Mouse (Mus musculus) neural tube, postnatal 0 days (tissue): ENCODE measurements around the gene Gm13124. TPM values are rescaled to one million over a fixed set of nuclear protein-coding genes. Genes with fewer than 3 reads are reported as not detected.

Source experiments
- polyA plus RNA-seq: library from polyadenylated mRNA; unstranded; fragments of >200 nt; fragmentation: Nextera tagmentation; extraction: Ambion mirVana; gene quantifications from 2 replicates; pipeline ENCODE4 v1.2.1, GENCODE M21; 2015

The Gm13124 gene
- not detected in 2 replicates for polyA plus RNA-seq

DNA sequence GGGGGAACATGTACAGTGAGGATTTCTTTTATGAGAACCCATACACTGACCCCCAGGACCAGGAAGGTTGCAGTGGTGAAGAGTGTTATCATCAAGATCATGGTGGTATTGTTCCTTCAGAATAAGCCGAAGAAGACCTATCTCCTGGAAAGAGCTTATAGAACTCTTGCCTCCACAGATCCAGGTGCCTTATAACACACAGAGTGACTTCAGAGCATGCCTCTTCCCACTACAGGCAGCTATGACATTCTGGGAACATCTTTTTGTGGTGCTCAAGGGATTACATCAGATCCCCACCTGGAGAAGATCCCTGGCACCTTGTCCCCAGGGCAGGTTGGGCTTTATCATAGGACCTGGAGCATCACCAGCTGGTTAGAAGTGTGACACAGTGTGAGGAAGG is at the start of gene Gm13124:
Gene Gm13124, minus strand, starts transcription at position 101 of the 400 bp plus-strand sequence.

DNA sequence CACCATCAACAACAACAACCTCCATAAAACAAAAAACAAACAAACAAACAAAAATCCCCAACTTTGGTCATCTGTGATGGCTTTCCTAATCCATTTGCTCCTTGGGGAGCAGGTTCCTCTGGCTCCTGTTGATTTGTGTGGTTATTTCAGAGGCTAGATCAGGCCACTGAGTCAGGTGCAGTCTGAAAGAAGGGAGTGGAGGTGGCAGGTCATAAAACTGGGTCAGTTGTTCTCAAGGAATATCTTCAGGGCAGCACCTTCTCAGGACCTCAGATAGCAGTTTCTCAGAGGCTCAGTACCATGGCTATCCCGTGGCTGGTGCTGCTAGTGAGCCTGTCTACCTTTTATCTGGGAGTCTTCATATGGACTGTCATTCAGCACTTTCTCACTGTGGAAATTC is 48.5 kb upstream of the Gm13124 start, which contains the start of gene Aadacl4:
Gene Aadacl4, plus strand, starts transcription at position 301 of the 400 bp plus-strand sequence.

DNA sequence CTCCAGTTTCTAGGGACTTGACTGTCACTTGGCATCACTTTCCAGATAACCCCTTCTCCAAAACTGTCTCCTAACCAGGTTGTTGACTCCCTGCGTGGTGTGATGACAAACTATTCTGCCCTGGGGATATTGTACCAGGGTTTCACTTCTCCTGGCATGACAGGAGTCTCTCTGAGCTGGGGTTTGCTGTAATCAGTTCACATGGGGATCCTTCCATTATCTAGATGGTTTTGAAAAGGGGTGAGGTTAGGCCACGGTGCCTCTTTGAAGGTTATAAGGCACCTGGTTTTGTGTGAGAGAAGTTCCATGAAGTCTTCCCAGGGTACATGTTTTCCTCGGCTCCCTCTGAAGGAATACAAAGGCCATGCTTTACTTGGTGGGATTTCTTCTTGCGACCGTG is 45.4 kb downstream of the Gm13124 start, which contains the start of gene 9430007A20Rik:
Gene 9430007A20Rik, plus strand, starts transcription at position 301 of the 400 bp plus-strand sequence.

Other genes starting within 250 kb of the Gm13124 start
- gene Gm13128, start 234.9 kb downstream of the Gm13124 start, polyA plus RNA-seq, result not detected in 2 replicates
- not detected in 2 replicates for gene Gm13119, start 207.2 kb downstream of the Gm13124 start, polyA plus RNA-seq
- gene Pramef20, start 187.2 kb downstream of the Gm13124 start, polyA plus RNA-seq, result not detected in 2 replicates
- not detected in 2 replicates for gene Pramef12, start 156.7 kb downstream of the Gm13124 start, polyA plus RNA-seq
- 0.26 and 0.56 TPM in 2 replicates for gene 1700012P22Rik, start 126.4 kb downstream of the Gm13124 start, polyA plus RNA-seq
- gene Gm9944, start 111.8 kb downstream of the Gm13124 start, polyA plus RNA-seq, result not detected in 2 replicates
- gene Aadacl3, start 101.4 kb downstream of the Gm13124 start, polyA plus RNA-seq, result not detected in 2 replicates
- gene 9430007A20Rik, start 45.3 kb downstream of the Gm13124 start, polyA plus RNA-seq, result not detected in 2 replicates
- not detected in 2 replicates for gene Aadacl4, start 48.6 kb upstream of the Gm13124 start, polyA plus RNA-seq
- gene Gm436, start 121.2 kb upstream of the Gm13124 start, polyA plus RNA-seq, result not detected in 2 replicates
- gene Gm13178, start 156.3 kb upstream of the Gm13124 start, polyA plus RNA-seq, result not detected in 2 replicates
- gene Gm438, start 221.4 kb upstream of the Gm13124 start, polyA plus RNA-seq, result not detected in 2 replicates